Comparison of ENCODE assay signal across 29 mouse cellular contexts in genomic region chr2:70702403-70702802, GRCm38 (mm10). TPM values are rescaled to one million over a fixed set of nuclear protein-coding genes. Genes with fewer than 3 reads are reported as not detected.
DNase-seq lines count a peak whose midpoint lies in the region; ATAC-seq and TF ChIP-seq lines count a peak whose summit lies in the region.
"Had no signal": no experiment of that assay in that cellular context is flagged by ENCODE, and none has a peak within 500 bp of the region (broad histone marks: within the 10 kb centered on the region; RNA-seq: fewer than 3 reads in every experiment).

No protein-coding gene starts in this region.

- H3K4me3 ChIP-seq in liver, postnatal 0 days (ENCODE audit: low read depth, low read length), result no peak overlapping the region
- H3K4me3 ChIP-seq in liver, embryonic 12.5 days, result no peak overlapping the region
- no peak overlapping the region for H3K4me3 ChIP-seq in MEL (ENCODE audit: control insufficient read depth in 1 of 2, insufficient read depth in 1 of 2, low read depth in 2 of 2, low read length in 2 of 2)
- H3K4me3 ChIP-seq in embryonic facial prominence, embryonic 13.5 days, result no peak overlapping the region
- H3K4me3 ChIP-seq in megakaryocyte, embryonic 14.5 days (replicated peaks), result peak overlapping the region; percentile 44
- no peak overlapping the region for H3K4me3 ChIP-seq in thymus, adult 2 months (ENCODE audit: control insufficient read depth, insufficient read depth, low read length)
- H3K4me3 ChIP-seq: embryonic facial prominence, embryonic 12.5 days; erythroblast, embryonic 14.5 days; heart, embryonic 10.5 days; hindbrain, embryonic 10.5 days; hindbrain, embryonic 15.5 days; limb, embryonic 15.5 days; myocyte; neural tube, embryonic 12.5 days had no signal

- TF ChIP-seq RAD21 in MEL (IDR thresholded peaks at IDR 0.05; ENCODE audit: low read depth, low read length), result no peak

- no peak for TF ChIP-seq EP300 in liver, postnatal 0 days (IDR thresholded peaks at IDR 0.05; ENCODE audit: low read depth)
- no peak for TF ChIP-seq EP300 in MEL (IDR thresholded peaks at IDR 0.05; ENCODE audit: low read depth in 1 of 2, low read length in 2 of 2)

- H3K36me3 ChIP-seq in liver, postnatal 0 days (replicated peaks; ENCODE audit: insufficient read depth, low read length), result no peaks in the 10 kb centered on the region
- H3K36me3 ChIP-seq in liver, embryonic 12.5 days, result no peaks in the 10 kb centered on the region
- H3K36me3 ChIP-seq in MEL (ENCODE audit: control insufficient read depth in 1 of 2, insufficient read depth in 2 of 2, low read length in 2 of 2), result no peaks in the 10 kb centered on the region
- H3K36me3 ChIP-seq in embryonic facial prominence, embryonic 13.5 days, result 0 out of 2 replicates have a peak, but pooled peaks cover 4% of the 10 kb centered on the region
- H3K36me3 ChIP-seq in megakaryocyte, embryonic 14.5 days (replicated peaks; ENCODE audit: low read length), result peaks cover 43% of the 10 kb centered on the region
- no peaks in the 10 kb centered on the region for H3K36me3 ChIP-seq in thymus, adult 2 months (ENCODE audit: control insufficient read depth, insufficient read depth, low read length)
- H3K36me3 ChIP-seq: embryonic facial prominence, embryonic 12.5 days; heart, embryonic 10.5 days; hindbrain, embryonic 10.5 days; hindbrain, embryonic 15.5 days; neural tube, embryonic 12.5 days had no signal

- H3K4me1 ChIP-seq in liver, postnatal 0 days (ENCODE audit: insufficient read depth), result 0 out of 2 replicates have a peak, but pooled peaks cover 9% of the 10 kb centered on the region
- peaks cover 15% of the 10 kb centered on the region for H3K4me1 ChIP-seq in liver, embryonic 12.5 days
- H3K4me1 ChIP-seq in MEL (ENCODE audit: control insufficient read depth in 1 of 2, insufficient read depth in 2 of 2, low read length in 2 of 2), result peaks cover 0 to 4% of the 10 kb centered on the region in 2 experiments; a peak in 1 of 4 replicates
- H3K4me1 ChIP-seq in embryonic facial prominence, embryonic 13.5 days, result peaks cover 30% of the 10 kb centered on the region
- peaks cover 46% of the 10 kb centered on the region for H3K4me1 ChIP-seq in megakaryocyte, embryonic 14.5 days
- peaks cover 18% of the 10 kb centered on the region for H3K4me1 ChIP-seq in thymus, adult 2 months (replicated peaks; ENCODE audit: control insufficient read depth, insufficient read depth, low read length)

- peak; percentile 10 for DNase-seq in liver, postnatal 0 days
- DNase-seq in MEL (ENCODE audit: low read depth, low spot score), result peak; percentile 75
- DNase-seq in lung, postnatal 36 days, result no peak
- DNase-seq in thymus, adult 2 months, result no peak
- DNase-seq in ovary, postnatal 10 days (ENCODE audit: low spot score), result no peak
- DNase-seq: adrenal gland, postnatal 14 days; cerebellum, adult 11-12 months; cerebellum, postnatal 25 days; forebrain, postnatal 0 days; gastrocnemius, postnatal 10 days; kidney, adult 11 months; kidney, postnatal 14 days; lung, embryonic 14.5 days; right cerebral cortex, postnatal 4 days had no signal

- H3K27ac ChIP-seq in liver, postnatal 0 days (ENCODE audit: low read depth), result no peak overlapping the region
- no peak overlapping the region for H3K27ac ChIP-seq in liver, embryonic 12.5 days
- no peak overlapping the region for H3K27ac ChIP-seq in MEL (ENCODE audit: control insufficient read depth, low read depth, low read length)
- no peak overlapping the region for H3K27ac ChIP-seq in embryonic facial prominence, embryonic 13.5 days
- H3K27ac ChIP-seq in thymus, adult 2 months (ENCODE audit: control insufficient read depth, insufficient read depth, low read length), result no peak overlapping the region
- H3K27ac ChIP-seq: embryonic facial prominence, embryonic 12.5 days; heart, embryonic 10.5 days; hindbrain, embryonic 10.5 days; hindbrain, embryonic 15.5 days; limb, embryonic 15.5 days; liver, embryonic 14.5 days; neural tube, embryonic 12.5 days; stomach, postnatal 0 days had no signal

- H3K9me3 ChIP-seq in liver, postnatal 0 days (ENCODE audit: low read length), result peaks cover 5% of the 10 kb centered on the region
- H3K9me3 ChIP-seq in liver, embryonic 12.5 days (replicated peaks), result no peaks in the 10 kb centered on the region
- H3K9me3 ChIP-seq in MEL (replicated peaks; ENCODE audit: insufficient read depth, low read length), result no peaks in the 10 kb centered on the region
- H3K9me3 ChIP-seq in embryonic facial prominence, embryonic 13.5 days, result no peaks in the 10 kb centered on the region
- H3K9me3 ChIP-seq in megakaryocyte, embryonic 14.5 days, result peaks cover 2% of the 10 kb centered on the region; the same call in 1 of the 2 replicates
- H3K9me3 ChIP-seq: embryonic facial prominence, embryonic 12.5 days; heart, embryonic 10.5 days; hindbrain, embryonic 15.5 days; limb, embryonic 15.5 days; neural tube, embryonic 12.5 days had no signal

- no peak for TF ChIP-seq POLR2A in MEL (IDR thresholded peaks at IDR 0.05; ENCODE audit: control insufficient read depth in 1 of 2, insufficient read depth in 1 of 2, low read depth in 1 of 2, low read length in 2 of 2, poor library complexity in 1 of 2)
- no peak for TF ChIP-seq POLR2A in thymus, adult 2 months (IDR thresholded peaks at IDR 0.05; ENCODE audit: control insufficient read depth, extremely low read depth, insufficient read depth, low read length, poor library complexity)

- ATAC-seq in liver, postnatal 0 days, result no peak
- no peak for ATAC-seq in liver, embryonic 12.5 days
- no peak for ATAC-seq in embryonic facial prominence, embryonic 13.5 days (ENCODE audit: insufficient number of reproducible peaks, insufficient read depth, low FRiP score, low TSS enrichment, low read depth)
- ATAC-seq: forebrain, postnatal 0 days; inflammation-experienced regulatory T-cells, adult 6 months had no signal

- H3K9ac ChIP-seq in liver, postnatal 0 days (replicated peaks), result no peak overlapping the region
- H3K9ac ChIP-seq in liver, embryonic 12.5 days, result no peak overlapping the region
- no peak overlapping the region for H3K9ac ChIP-seq in MEL (ENCODE audit: control insufficient read depth, low read depth, low read length, poor library complexity, severe bottlenecking)
- H3K9ac ChIP-seq in embryonic facial prominence, embryonic 13.5 days, result peak overlapping the region; percentile 44; the same call in 1 of the 2 replicates
- H3K9ac ChIP-seq: embryonic facial prominence, embryonic 12.5 days; forebrain, postnatal 0 days; hindbrain, embryonic 15.5 days; limb, embryonic 15.5 days; liver, embryonic 14.5 days; lung, embryonic 14.5 days; neural tube, embryonic 12.5 days had no signal

- H3K79me2 ChIP-seq in MEL (ENCODE audit: control insufficient read depth, insufficient read depth, low read length, poor library complexity), result no peaks in the 10 kb centered on the region

- WGBS in liver, postnatal 0 days (ENCODE audit: insufficient replicate concordance), result 32% methylated on average over 5 of the region's 5 CpGs
- 16% methylated on average over 5 of the region's 5 CpGs for WGBS in liver, embryonic 12.5 days (ENCODE audit: insufficient replicate concordance)
- WGBS in embryonic facial prominence, embryonic 13.5 days, result 41% methylated on average over 5 of the region's 5 CpGs
- 21% methylated on average over 5 of the region's 5 CpGs for WGBS in thymus, adult 2 months

- no peaks in the 10 kb centered on the region for H3K27me3 ChIP-seq in liver, postnatal 0 days (ENCODE audit: insufficient read depth, low read length)
- H3K27me3 ChIP-seq in liver, embryonic 12.5 days (replicated peaks), result no peaks in the 10 kb centered on the region
- no peaks in the 10 kb centered on the region for H3K27me3 ChIP-seq in MEL (ENCODE audit: control insufficient read depth in 1 of 2, insufficient read depth in 2 of 2, low read length in 2 of 2)
- no peaks in the 10 kb centered on the region for H3K27me3 ChIP-seq in embryonic facial prominence, embryonic 13.5 days
- H3K27me3 ChIP-seq in megakaryocyte, embryonic 14.5 days (replicated peaks), result no peaks in the 10 kb centered on the region
- H3K27me3 ChIP-seq in thymus, adult 2 months (ENCODE audit: control insufficient read depth, insufficient read depth, low read length), result no peaks in the 10 kb centered on the region
- H3K27me3 ChIP-seq: CH12.LX; embryonic facial prominence, embryonic 12.5 days; hindbrain, embryonic 15.5 days; neural tube, embryonic 12.5 days had no signal

- H3K4me2 ChIP-seq in liver, postnatal 0 days (ENCODE audit: low read depth, low read length), result no peak overlapping the region
- H3K4me2 ChIP-seq in liver, embryonic 12.5 days, result no peak overlapping the region
- H3K4me2 ChIP-seq in embryonic facial prominence, embryonic 13.5 days, result no peak overlapping the region
- H3K4me2 ChIP-seq: embryonic facial prominence, embryonic 12.5 days; hindbrain, embryonic 15.5 days; limb, embryonic 15.5 days; lung, embryonic 14.5 days; neural tube, embryonic 12.5 days had no signal

- no peak for TF ChIP-seq CTCF in liver, postnatal 0 days (IDR thresholded peaks at IDR 0.05; ENCODE audit: low read depth)
- TF ChIP-seq CTCF in MEL (IDR thresholded peaks at IDR 0.05 in 2 of 3, conservative IDR thresholded peaks at IDR 0.05 in 1 of 3; ENCODE audit: control insufficient read depth in 1 of 3, insufficient read depth in 1 of 3, low read depth in 2 of 3, low read length in 3 of 3, poor library complexity in 1 of 3, severe bottlenecking in 1 of 3), result no peak
- no peak for TF ChIP-seq CTCF in thymus, adult 2 months (IDR thresholded peaks at IDR 0.05; ENCODE audit: borderline replicate concordance, control insufficient read depth, extremely low read depth, insufficient read depth, low read length, poor library complexity)

RNA-seq across cellular contexts. Expression of gene Gm26558, which starts 40.5 kb away (rescaled TPM):
- 0.80 and 1.2 TPM in 2 replicates for polyA plus RNA-seq in liver, postnatal 0 days (2015; fragmentation: Nextera tagmentation; extraction: Ambion mirVana)
- 2.5 and 3.4 TPM in 2 replicates for polyA plus RNA-seq in liver, embryonic 12.5 days (2016; fragmentation: Nextera tagmentation; extraction: Ambion mirVana)
- total RNA-seq in MEL (2012; rRNA removed), result 0.52 and 0.81 TPM in 2 replicates
- under 1 TPM in 1 of 2 experiments, not detected in 1; 0.24 TPM for polyA plus RNA-seq in MEL (2012; ENCODE audit: insufficient read depth in 1 of 2, insufficient read length in 2 of 2, low read depth in 1 of 2, low replicate concordance in 2 of 2, missing spikeins in 1 of 2)
- polyA plus RNA-seq in embryonic facial prominence, embryonic 13.5 days (2015; fragmentation: Nextera tagmentation; extraction: Ambion mirVana), result 4.5 and 5.5 TPM in 2 replicates
- 3.1 and 16.9 TPM in 2 replicates for polyA plus RNA-seq in megakaryocyte, embryonic 14.5 days (2012; ENCODE audit: insufficient read depth, low replicate concordance)
- 0.20 TPM in 1 of 2 replicates, not detected in the other for polyA plus RNA-seq in thymus, adult 2 months (2012; rRNA removed)
- total RNA-seq: adrenal gland, postnatal 14 days; forebrain, postnatal 0 days; gastrocnemius, postnatal 10 days had no signal
- polyA plus RNA-seq: erythroblast, embryonic 14.5 days; inflammation-experienced regulatory T-cells, adult 6 months had no signal

RNA-seq across cellular contexts. Expression of gene Gorasp2, which starts 41.0 kb away (rescaled TPM):
- 61.8 and 64.7 TPM in 2 replicates for polyA plus RNA-seq in liver, postnatal 0 days (2015; fragmentation: Nextera tagmentation; extraction: Ambion mirVana)
- 78.5 and 84.3 TPM in 2 replicates for polyA plus RNA-seq in liver, embryonic 12.5 days (2016; fragmentation: Nextera tagmentation; extraction: Ambion mirVana)
- total RNA-seq in MEL (2012; rRNA removed), result 74.7 and 81.8 TPM in 2 replicates
- 100 to 1,000 TPM; 124 to 132 TPM for polyA plus RNA-seq in MEL (2012; ENCODE audit: insufficient read depth in 1 of 2, insufficient read length in 2 of 2, low read depth in 1 of 2, low replicate concordance in 2 of 2, missing spikeins in 1 of 2)
- polyA plus RNA-seq in embryonic facial prominence, embryonic 13.5 days (2015; fragmentation: Nextera tagmentation; extraction: Ambion mirVana), result 158 and 168 TPM in 2 replicates
- 84.7 and 135 TPM in 2 replicates for polyA plus RNA-seq in megakaryocyte, embryonic 14.5 days (2012; ENCODE audit: insufficient read depth, low replicate concordance)
- 106 and 117 TPM in 2 replicates for polyA plus RNA-seq in thymus, adult 2 months (2012; rRNA removed)

Comparison
In these comparisons a context has a peak if more than half of its experiments do, and no peak if none do; other contexts are left out.
1. DNase-seq: peak in liver, postnatal 0 days (single experiment) and MEL (single experiment); none in lung, postnatal 36 days (single experiment), thymus, adult 2 months (single experiment) and ovary, postnatal 10 days (single experiment).